Mouse (Mus musculus) myocyte (in vitro differentiated cells): Measurements from ENCODE around the gene Islr2. TPM values are rescaled to one million over a fixed set of nuclear protein-coding genes. Genes with fewer than 3 reads are reported as not detected.
A peak's percentile ranks its signal among the peaks of the same experiment; 100 is the strongest.

Experiments
- H3K27me3 ChIP-seq: one replicate; pipeline ENCODE4 v1.6.1; 2011; ENCODE audit not compliant: control insufficient read depth, insufficient read depth, insufficient read length
- H3K36me3 ChIP-seq: one replicate; pipeline ENCODE4 v1.6.1; 2011; ENCODE audit not compliant: control insufficient read depth, insufficient read depth
- H3K4me2 ChIP-seq: one replicate; pipeline ENCODE4 v1.6.1; 2011; ENCODE audit warnings: low read depth, control low read depth
- H3K4me3 ChIP-seq: one replicate; pipeline ENCODE4 v1.5.1; 2011; ENCODE audit warnings: mild to moderate bottlenecking, control low read depth, moderate library complexity
- H3K79me2 ChIP-seq: one replicate; pipeline ENCODE4 v1.6.1; 2011; ENCODE audit not compliant: control insufficient read depth, insufficient read depth
- H3ac ChIP-seq: one replicate; pipeline ENCODE4 v1.6.1; 2011; ENCODE audit not compliant: control insufficient read depth, insufficient read length
- CEBPB ChIP-seq: IDR thresholded peaks from 2 replicates; pipeline ENCODE4 v1.6.1; 2011; ENCODE audit warnings: mild to moderate bottlenecking, moderate library complexity; ENCODE audit not compliant: poor library complexity, insufficient read depth, severe bottlenecking
- E2F4 ChIP-seq: IDR thresholded peaks from one replicate; pipeline ENCODE4 v1.6.1; 2011; ENCODE audit warnings: mild to moderate bottlenecking, control low read depth, moderate library complexity; ENCODE audit not compliant: insufficient read depth
- MAX ChIP-seq: IDR thresholded peaks from one replicate; pipeline ENCODE4 v1.6.1; 2011; ENCODE audit warnings: low read depth, mild to moderate bottlenecking, control low read depth
- MYOD1 ChIP-seq, 3 experiments: IDR thresholded peaks; one replicate each; pipeline ENCODE4 v1.6.1; 2011; ENCODE audit warnings: control low read depth in 2 of 3, low read depth in 2 of 3, mild to moderate bottlenecking in 2 of 3, moderate library complexity in 1 of 3; ENCODE audit not compliant: insufficient read length in 2 of 3, control insufficient read depth in 1 of 3
- MYOG ChIP-seq, 3 experiments: IDR thresholded peaks; one replicate each; pipeline ENCODE4 v1.6.1; 2011; ENCODE audit warnings: control low read depth in 2 of 3, low read depth in 2 of 3, mild to moderate bottlenecking in 2 of 3; ENCODE audit not compliant: insufficient read length in 2 of 3, control insufficient read depth in 1 of 3, insufficient read depth in 1 of 3
- POLR2A ChIP-seq: IDR thresholded peaks from one replicate; pipeline ENCODE4 v1.6.1; 2011; ENCODE audit warnings: low read depth, mild to moderate bottlenecking, control low read depth, moderate library complexity; ENCODE audit not compliant: insufficient read length
- POLR2AphosphoS2 ChIP-seq: IDR thresholded peaks from one replicate; pipeline ENCODE4 v1.6.1; 2011; ENCODE audit warnings: low read depth, control low read depth; ENCODE audit not compliant: insufficient read length
- REST ChIP-seq: IDR thresholded peaks from one replicate; pipeline ENCODE4 v1.6.1; 2011; ENCODE audit warnings: mild to moderate bottlenecking, control low read depth, moderate library complexity; ENCODE audit not compliant: insufficient read depth, insufficient read length
- SRF ChIP-seq: IDR thresholded peaks from one replicate; pipeline ENCODE4 v1.6.1; 2011; ENCODE audit warnings: low read depth; ENCODE audit not compliant: control insufficient read depth, insufficient read length
- TCF12 ChIP-seq: IDR thresholded peaks from one replicate; pipeline ENCODE4 v1.6.1; 2011; ENCODE audit warnings: mild to moderate bottlenecking, control low read depth; ENCODE audit not compliant: poor library complexity, insufficient read depth, severe bottlenecking
- TCF3 ChIP-seq: IDR thresholded peaks from one replicate; pipeline ENCODE4 v1.6.1; 2011; ENCODE audit warnings: low read depth, control low read depth; ENCODE audit not compliant: insufficient read length
- USF1 ChIP-seq: IDR thresholded peaks from one replicate; pipeline ENCODE4 v1.6.1; 2011; ENCODE audit warnings: low read depth, mild to moderate bottlenecking, control low read depth, moderate library complexity
- polyA plus RNA-seq: library from polyadenylated mRNA; unstranded; fragments of >200 nt; fragmentation: generic; extraction: Trizol; gene quantifications from one replicate; pipeline ENCODE4 v1.2.1, GENCODE M21; 2012; ENCODE audit warnings: missing spikeins

The Islr2 gene
- polyA plus RNA-seq, 1 experiment, result 0.32 TPM

DNA sequence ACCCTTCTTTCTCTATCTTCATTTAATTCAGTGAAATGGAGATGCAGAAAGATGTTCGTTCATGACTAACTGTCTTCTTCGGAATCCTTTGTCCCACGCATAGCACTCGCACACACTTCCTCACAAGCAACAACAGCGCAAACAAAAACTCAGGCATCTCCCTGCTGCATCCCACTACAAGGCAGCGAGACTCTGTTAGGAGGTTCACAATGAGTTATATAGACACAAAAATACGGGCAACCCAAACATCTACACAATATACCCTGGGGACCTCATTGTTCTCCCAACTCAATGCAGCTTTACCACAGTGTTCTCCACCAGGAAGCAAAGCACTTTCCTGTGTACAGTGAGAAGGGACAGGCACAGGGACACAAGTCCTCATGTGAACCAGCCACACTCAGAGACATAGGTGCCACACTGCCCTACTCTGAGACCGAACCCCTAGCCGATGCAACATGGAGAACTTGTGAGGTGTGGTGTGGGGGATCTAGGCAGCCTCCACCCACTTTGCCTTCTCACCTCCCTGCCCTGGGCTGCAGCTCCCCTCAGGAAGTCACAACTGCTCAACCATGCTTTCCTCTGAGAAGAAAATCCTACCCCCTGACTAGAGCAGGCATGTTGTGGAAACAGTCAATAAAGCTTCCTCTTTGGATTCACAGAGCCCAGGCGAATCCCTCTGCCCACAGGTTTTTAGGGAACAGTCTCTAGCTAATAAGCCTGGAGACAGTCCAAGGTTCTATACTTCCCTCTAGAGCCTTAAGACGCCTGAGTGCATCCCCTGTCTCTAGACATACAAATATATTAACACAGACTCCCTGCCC is 3.6 kb downstream of the Islr2 start:
- Histone ChIP-seq H3K4me2 (no peak overlapping the region), H3K4me3 (no peak overlapping the region), H3ac (no peak overlapping the region), H3K27me3 (no peaks in the 10 kb centered on the region), H3K36me3 (no peaks in the 10 kb centered on the region), H3K79me2 (no peaks in the 10 kb centered on the region)
- TF ChIP-seq TCF3 (no peak), USF1 (no peak), MAX (no peak), MYOD1 (IDR thresholded peaks at IDR 0.05; ENCODE audit: control insufficient read depth in 1 of 3, insufficient read length in 2 of 3, low read depth in 2 of 3) (no peak), POLR2AphosphoS2 (no peak), REST (no peak), E2F4 (no peak), MYOG (IDR thresholded peaks at IDR 0.05; ENCODE audit: control insufficient read depth in 1 of 3, insufficient read depth in 1 of 3, insufficient read length in 2 of 3, low read depth in 2 of 3) (no peak), CEBPB (no peak), TCF12 (no peak), SRF (no peak), POLR2A (no peak)

DNA sequence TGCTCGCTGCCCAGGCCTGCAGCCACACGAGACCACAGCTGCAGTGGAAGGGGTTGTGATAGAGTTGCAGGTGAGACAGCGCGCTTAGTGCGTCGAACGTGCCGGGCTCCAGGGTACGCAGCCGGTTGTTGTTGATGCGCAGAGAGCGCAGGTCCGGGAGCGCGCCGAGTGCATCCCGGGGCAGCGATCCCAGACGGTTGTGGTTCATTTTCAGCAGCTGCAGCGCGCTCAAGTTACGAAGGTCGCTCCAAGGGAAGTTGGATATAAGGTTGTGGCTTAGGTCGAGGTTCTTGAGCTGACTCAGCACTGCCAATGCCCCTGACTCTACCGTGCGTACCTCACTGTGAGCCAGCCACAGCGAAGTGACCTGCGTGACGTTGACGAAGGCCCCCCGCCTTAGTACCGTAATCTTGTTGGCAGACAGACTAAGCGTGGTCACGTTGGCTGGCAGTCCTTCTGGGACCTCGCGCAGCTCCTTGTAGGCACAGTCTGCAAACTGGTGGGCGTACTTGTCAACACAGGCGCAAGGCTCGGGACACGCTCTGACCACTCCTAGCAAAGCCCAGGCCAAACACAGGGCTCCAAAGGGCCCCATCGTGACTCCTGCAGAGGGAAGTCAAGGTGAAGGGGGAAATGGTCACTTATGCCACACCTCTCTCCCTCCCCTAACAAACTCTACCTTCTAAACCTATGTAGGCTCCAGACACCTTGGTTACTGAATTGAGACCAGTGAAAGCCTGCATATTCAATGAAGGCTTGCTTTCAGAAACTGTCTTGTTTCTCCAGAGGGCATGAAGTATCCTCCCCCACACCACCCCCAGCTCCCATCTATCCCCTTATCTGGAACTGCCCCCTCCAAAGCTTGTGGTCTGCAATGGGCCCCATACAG is 4.5 kb downstream of the Islr2 start:
- H3K79me2 ChIP-seq, result no peaks in the 10 kb centered on the region
- H3K36me3 ChIP-seq, result no peaks in the 10 kb centered on the region
- H3K27me3 ChIP-seq, result no peaks in the 10 kb centered on the region
- TF ChIP-seq MYOG (IDR thresholded peaks at IDR 0.05; ENCODE audit: control insufficient read depth in 1 of 3, insufficient read depth in 1 of 3, insufficient read length in 2 of 3, low read depth in 2 of 3) (peak; percentile 15 to 84 (median 58)), MYOD1 (IDR thresholded peaks at IDR 0.05; ENCODE audit: control insufficient read depth in 1 of 3, insufficient read length in 2 of 3, low read depth in 2 of 3) (peak in 2 of 3 experiments; percentile 79 to 81), POLR2A (no peak)
- H3ac ChIP-seq, result no peak overlapping the region
- no peak overlapping the region for H3K4me3 ChIP-seq
- peak overlapping the region; percentile 80 for H3K4me2 ChIP-seq

DNA sequence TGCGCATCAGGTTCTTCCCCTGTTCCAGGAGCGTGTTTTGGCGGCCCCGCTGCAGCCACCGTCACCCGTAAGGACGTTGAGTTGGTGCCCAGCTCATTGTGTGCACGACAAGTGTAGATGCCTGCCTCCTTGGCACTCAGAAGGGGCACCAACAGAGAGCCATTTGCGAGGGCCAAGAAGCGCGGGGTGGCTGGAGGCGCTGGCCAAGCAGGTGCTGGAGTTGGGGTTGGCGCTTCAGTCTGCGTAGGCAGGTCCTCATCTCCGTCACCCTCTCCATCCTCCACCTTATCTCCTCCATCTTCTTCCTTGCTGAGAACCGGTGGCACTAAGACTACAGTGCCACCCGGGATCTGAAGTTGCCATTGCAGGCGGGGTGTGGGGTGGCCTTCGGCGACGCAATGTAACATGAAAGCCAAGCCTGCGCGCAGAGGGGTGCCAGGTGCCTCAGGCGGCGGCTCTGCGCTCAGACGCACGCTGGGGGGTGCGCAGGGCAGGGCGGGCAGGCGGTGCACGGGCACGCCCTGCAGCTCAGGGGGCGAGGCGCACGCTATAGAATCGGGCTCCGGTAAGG is 5.2 kb downstream of the Islr2 start:
- TF ChIP-seq MYOD1 (IDR thresholded peaks at IDR 0.05; ENCODE audit: control insufficient read depth in 1 of 3, insufficient read length in 2 of 3, low read depth in 2 of 3) (peak in 1 of 3 experiments; percentile 4), CEBPB (no peak)
- Histone ChIP-seq H3ac (no peak overlapping the region), H3K4me3 (no peak overlapping the region), H3K36me3 (no peaks in the 10 kb centered on the region), H3K27me3 (no peaks in the 10 kb centered on the region), H3K79me2 (no peaks in the 10 kb centered on the region), H3K4me2 (peak overlapping the region; percentile 80)

DNA sequence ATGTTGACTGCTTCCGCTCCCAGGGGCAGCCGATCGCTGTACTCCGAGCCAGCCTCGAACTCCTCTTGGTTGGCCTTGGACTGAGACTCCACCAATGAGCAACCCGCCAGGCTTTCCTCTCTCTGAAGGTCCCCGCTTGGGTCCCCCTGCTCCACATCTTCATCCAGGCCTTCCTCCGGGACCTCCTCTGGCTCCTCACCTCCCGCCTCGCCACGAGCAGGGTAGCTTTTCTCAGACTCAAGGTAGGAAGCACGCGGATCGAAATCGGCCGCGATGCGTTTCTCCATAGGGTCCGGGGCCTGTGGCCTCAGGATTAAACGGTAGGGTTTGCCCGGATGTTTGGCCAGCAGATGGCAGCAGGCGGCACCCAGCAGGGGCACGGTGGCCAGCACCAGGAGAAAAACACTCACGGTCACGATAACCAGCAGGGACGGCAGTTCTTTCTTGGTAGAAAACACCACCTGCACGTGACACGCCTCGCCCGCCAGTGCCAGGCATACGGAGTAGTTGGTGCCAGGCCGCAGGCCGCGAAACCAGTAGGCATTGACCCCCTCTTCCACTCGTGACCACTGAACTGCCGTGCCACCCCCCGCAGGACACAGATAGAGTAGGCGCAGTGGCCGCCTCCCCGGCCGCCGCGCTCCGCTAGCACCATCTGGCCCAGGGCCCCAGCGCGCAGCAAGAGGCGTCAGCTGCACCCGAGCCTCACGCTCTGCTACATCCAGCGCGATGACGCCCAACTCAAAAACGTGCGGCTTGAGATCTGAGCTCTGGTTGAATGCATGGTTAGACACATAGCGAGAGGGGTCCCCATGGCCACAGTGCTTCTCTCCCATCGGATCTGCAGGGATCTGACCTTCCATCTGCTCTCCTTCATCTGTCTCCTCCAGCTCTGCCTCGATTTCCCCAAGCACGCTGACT is 6.1 kb downstream of the Islr2 start:
- peak overlapping the region; percentile 80 for H3K4me2 ChIP-seq
- no peak overlapping the region for H3K4me3 ChIP-seq
- H3K36me3 ChIP-seq, result no peaks in the 10 kb centered on the region
- H3K27me3 ChIP-seq, result no peaks in the 10 kb centered on the region
- no peaks in the 10 kb centered on the region for H3K79me2 ChIP-seq
- H3ac ChIP-seq, result no peak overlapping the region
- TF ChIP-seq POLR2A (no peak), MYOG (IDR thresholded peaks at IDR 0.05; ENCODE audit: control insufficient read depth in 1 of 3, insufficient read depth in 1 of 3, insufficient read length in 2 of 3, low read depth in 2 of 3) (peak in 2 of 3 experiments; percentile 55 to 71), USF1 (no peak), MYOD1 (IDR thresholded peaks at IDR 0.05; ENCODE audit: control insufficient read depth in 1 of 3, insufficient read length in 2 of 3, low read depth in 2 of 3) (peak in 2 of 3 experiments; percentile 50 to 52)
